Mouse (Mus musculus) monocyte, adult 5-6 weeks (primary cell): ENCODE data around the gene Pfdn4. TPM values are rescaled to one million over a fixed set of nuclear protein-coding genes. Genes with fewer than 3 reads are reported as not detected.

Experiments
- ATAC-seq: fragments of 153-309, 156-312 bp; replicated peaks from 2 replicates; pipeline ENCODE4 v1.8.0; 2017; ENCODE audit warnings: mild to moderate bottlenecking; ENCODE audit not compliant: low TSS enrichment, insufficient number of reproducible peaks, severe bottlenecking, poor library complexity, low FRiP score
- total RNA-seq: library from RNA; stranded (forward); fragments of 200-1000, 200-491, 200-594 nt; gene quantifications from 3 replicates; pipeline ENCODE4 v1.2.3, GENCODE M21; 2017

The Pfdn4 gene
- total RNA-seq, 1 experiment from 2014 or later, result 31.7 TPM

GRCm38 (mm10) chr2:170539211-170539610 lies 43.0 kb downstream of the Pfdn4 start:
- ATAC-seq, result no peak

DNA sequence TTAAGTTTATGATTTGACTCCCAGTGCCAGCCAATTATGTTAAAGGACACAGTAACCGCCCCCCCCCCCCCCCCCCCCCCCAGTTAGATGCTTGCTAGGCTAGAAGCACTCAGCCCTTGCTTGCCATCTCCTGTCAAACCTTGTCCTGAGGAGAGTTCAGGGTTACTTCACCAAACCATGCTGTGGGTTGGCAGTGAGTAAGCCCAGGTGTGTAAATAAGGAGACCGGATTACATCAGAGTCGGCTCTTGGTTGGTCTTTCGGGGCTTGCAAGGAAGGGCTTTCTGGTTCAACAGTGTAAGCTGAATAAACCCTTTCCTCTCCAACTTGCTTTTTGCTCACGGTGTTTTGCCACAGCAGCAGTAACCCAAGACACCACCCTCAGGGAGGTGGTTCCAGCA lies 47.4 kb downstream of the Pfdn4 start:
- no peak for ATAC-seq

- ATAC-seq, result no peak
Measured at GRCm38 (mm10) chr2:170544159-170544558, 47.9 kb downstream of the Pfdn4 start.

DNA sequence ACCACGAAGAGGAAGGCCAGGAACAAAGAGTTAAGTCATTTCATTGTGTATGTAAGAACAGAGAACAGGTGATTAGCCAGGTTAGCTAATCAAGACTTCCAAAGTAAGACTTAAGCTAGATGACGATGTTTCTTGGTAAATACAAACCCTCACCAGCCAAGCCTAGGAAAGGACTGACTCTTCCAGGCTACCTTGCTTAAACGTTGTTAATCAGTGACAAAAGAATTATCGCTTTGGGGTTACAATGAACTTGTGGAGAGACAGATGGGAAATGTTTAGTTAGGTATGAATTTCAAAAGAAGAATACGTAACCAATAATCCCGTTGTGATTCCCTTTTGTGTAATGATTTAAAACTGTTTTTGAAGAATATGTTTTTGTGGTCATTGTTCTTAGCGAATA lies 48.7 kb downstream of the Pfdn4 start:
- ATAC-seq, result no peak

DNA sequence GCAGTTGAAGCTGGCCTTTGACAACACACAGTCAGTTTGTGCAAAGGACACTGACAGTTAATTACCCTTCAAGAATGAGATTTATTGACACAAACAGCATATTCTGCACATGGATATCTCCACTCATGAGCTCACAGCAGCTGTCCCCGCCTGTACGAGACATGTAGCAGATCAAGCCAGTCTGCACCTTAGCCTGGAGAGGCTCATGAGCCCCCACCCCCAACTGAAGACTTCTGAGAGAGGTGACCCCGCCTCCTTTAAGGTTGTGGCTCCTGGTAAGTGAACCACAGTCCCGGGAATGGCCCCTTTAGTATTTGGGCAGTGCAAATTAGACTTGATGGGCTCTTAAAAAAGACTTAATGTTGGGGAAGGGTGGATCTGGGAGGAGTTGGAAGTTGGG lies 49.5 kb downstream of the Pfdn4 start:
- no peak for ATAC-seq

GRCm38 (mm10) chr2:170547526-170547925 lies 51.3 kb downstream of the Pfdn4 start:
- no peak for ATAC-seq

- ATAC-seq, result no peak
Measured at GRCm38 (mm10) chr2:170548046-170548445, 51.8 kb downstream of the Pfdn4 start.

DNA sequence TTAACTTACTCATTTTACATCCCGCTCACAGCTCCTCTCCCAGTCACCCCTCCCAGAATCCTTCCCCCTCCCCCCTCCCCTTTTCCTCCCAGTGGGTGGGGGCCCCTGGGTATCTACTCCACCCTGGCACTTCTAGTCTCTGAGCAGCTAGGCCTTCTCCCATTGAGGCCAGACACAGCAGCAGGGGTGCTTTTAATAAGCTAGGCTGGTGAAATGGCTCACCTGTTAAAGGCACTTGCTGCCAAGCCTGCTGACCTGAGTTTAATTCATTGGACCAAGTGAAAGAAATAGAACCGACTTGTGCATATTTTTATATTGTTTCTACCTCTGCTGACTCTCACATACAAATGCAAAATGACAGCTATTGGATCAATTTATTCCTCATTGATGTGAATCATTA lies 52.9 kb downstream of the Pfdn4 start:
- ATAC-seq, result no peak

- no peak for ATAC-seq
Measured at GRCm38 (mm10) chr2:170550240-170550639, 54.0 kb downstream of the Pfdn4 start.

DNA sequence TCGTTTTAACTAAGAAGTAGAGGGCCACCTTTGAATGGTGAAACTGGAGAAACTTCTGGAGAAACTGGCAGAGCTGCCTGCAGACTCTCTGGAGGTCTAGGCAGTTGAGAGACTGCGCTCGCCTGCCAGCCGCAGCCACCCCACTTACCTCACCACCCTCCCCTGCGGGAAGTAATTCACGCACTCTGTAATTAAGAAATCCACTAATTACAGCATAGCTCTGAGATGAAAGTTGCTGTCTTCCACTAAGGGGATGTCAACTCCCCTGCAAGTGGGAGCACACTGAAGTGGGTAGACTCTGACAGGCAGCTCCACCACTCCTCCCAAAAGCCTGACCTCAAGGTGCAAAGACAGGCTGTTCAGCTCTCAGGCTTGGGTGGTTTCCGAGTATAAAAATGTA lies 55.9 kb downstream of the Pfdn4 start:
- no peak for ATAC-seq

GRCm38 (mm10) chr2:170563956-170564855 lies 68.0 kb downstream of the Pfdn4 start:
- ATAC-seq, result no peak

GRCm38 (mm10) chr2:170564995-170565394 lies 68.8 kb downstream of the Pfdn4 start:
- ATAC-seq, result no peak

Other genes with a start within 250 kb of the Pfdn4 start
- 1.2 to 1.3 TPM in 2 of 3 replicates, not detected in the other for gene Bcas1, start 68.6 kb upstream of the Pfdn4 start, total RNA-seq
- not detected in 3 replicates for gene Cyp24a1, start 717 bp downstream of the Pfdn4 start, total RNA-seq
- not detected in 3 replicates for gene 4930470P17Rik, start 105.6 kb downstream of the Pfdn4 start, total RNA-seq
- gene Dok5, start 235.4 kb downstream of the Pfdn4 start, total RNA-seq, result not detected in 3 replicates